Comparison of ENCODE assay signal across 8 mouse cellular contexts in genomic region chr9:67839981-67840859, GRCm38 (mm10). TPM values are rescaled to one million over a fixed set of nuclear protein-coding genes. Genes with fewer than 3 reads are reported as not detected.
A peak's percentile ranks its signal among the peaks of the same experiment; 100 is the strongest.
DNase-seq lines count a peak whose midpoint lies in the region; ATAC-seq and TF ChIP-seq lines count a peak whose summit lies in the region.

TSS of gene Vps13c (plus strand) at chr9:67840396.

- no peaks in the 10 kb centered on the region for H3K9me3 ChIP-seq in embryonic facial prominence, embryonic 10.5 days
- H3K9me3 ChIP-seq in limb, embryonic 13.5 days, result no peaks in the 10 kb centered on the region
- H3K9me3 ChIP-seq in midbrain, embryonic 15.5 days, result no peaks in the 10 kb centered on the region

- under 1% methylated on average over 51 of the region's 53 CpGs for WGBS in embryonic facial prominence, embryonic 10.5 days
- under 1% methylated on average over 51 of the region's 53 CpGs for WGBS in limb, embryonic 13.5 days
- WGBS in midbrain, embryonic 15.5 days, result under 1% methylated on average over 48 of the region's 53 CpGs
- 1% methylated on average over 51 of the region's 53 CpGs for WGBS in spleen, adult 2 months

- peak; percentile 99 for ATAC-seq in limb, embryonic 13.5 days (ENCODE audit: low FRiP score, low read depth)
- peak; percentile 98 for ATAC-seq in midbrain, embryonic 15.5 days (replicated peaks)

- H3K4me3 ChIP-seq in embryonic facial prominence, embryonic 10.5 days, result peak within 1 kb of the TSS; percentile 80
- peak within 1 kb of the TSS; percentile 80 for H3K4me3 ChIP-seq in limb, embryonic 13.5 days
- H3K4me3 ChIP-seq in midbrain, embryonic 15.5 days, result peak within 1 kb of the TSS; percentile 79
- H3K4me3 ChIP-seq in spleen, adult 2 months (ENCODE audit: extremely low read depth, insufficient read depth, insufficient read length), result peak within 1 kb of the TSS; percentile 99

- no peaks in the 10 kb centered on the region for H3K27me3 ChIP-seq in embryonic facial prominence, embryonic 10.5 days (replicated peaks; ENCODE audit: low read depth, poor library complexity, severe bottlenecking)
- no peaks in the 10 kb centered on the region for H3K27me3 ChIP-seq in limb, embryonic 13.5 days
- H3K27me3 ChIP-seq in midbrain, embryonic 15.5 days (replicated peaks), result no peaks in the 10 kb centered on the region
- no peaks in the 10 kb centered on the region for H3K27me3 ChIP-seq in spleen, adult 2 months (ENCODE audit: control insufficient read depth, insufficient read depth, low read length)

- TF ChIP-seq CTCF in spleen, adult 2 months (IDR thresholded peaks at IDR 0.05; ENCODE audit: extremely low read depth, insufficient read depth, insufficient read length, insufficient replicate concordance), result no peak

- H3K27ac ChIP-seq in embryonic facial prominence, embryonic 10.5 days (replicated peaks), result peak within 1 kb of the TSS; percentile 90
- peak within 1 kb of the TSS; percentile 63 for H3K27ac ChIP-seq in limb, embryonic 13.5 days
- peak within 1 kb of the TSS; percentile 85 for H3K27ac ChIP-seq in midbrain, embryonic 15.5 days
- H3K27ac ChIP-seq in spleen, adult 2 months (ENCODE audit: insufficient read depth, low read length), result peak within 1 kb of the TSS; percentile 63; the same call in 1 of the 2 replicates

- TF ChIP-seq POLR2A in spleen, adult 2 months (IDR thresholded peaks at IDR 0.05; ENCODE audit: low read depth, low read length), result no peak

- no peaks in the 10 kb centered on the region for H3K36me3 ChIP-seq in embryonic facial prominence, embryonic 10.5 days (replicated peaks)
- no peaks in the 10 kb centered on the region for H3K36me3 ChIP-seq in limb, embryonic 13.5 days
- H3K36me3 ChIP-seq in midbrain, embryonic 15.5 days (replicated peaks), result no peaks in the 10 kb centered on the region
- H3K36me3 ChIP-seq in spleen, adult 2 months (ENCODE audit: control insufficient read depth, insufficient read depth, low read length), result no peaks in the 10 kb centered on the region

- peak; percentile 69 to 70 for DNase-seq in urinary bladder, adult 18-20 months (ENCODE audit: low spot score in 2 of 2)
- DNase-seq in urinary bladder, postnatal 10 days (ENCODE audit: low spot score), result no peak
- DNase-seq in embryonic facial prominence, embryonic 10.5 days (ENCODE audit: low spot score), result peak; percentile 92
- peak; percentile 99 for DNase-seq in heart, adult 11 months
- DNase-seq in kidney, adult 18-20 months, result peak; percentile 81
- peak; percentile 48 to 72 for DNase-seq in spleen, adult 2 months (ENCODE audit: low read depth in 1 of 2, low spot score in 2 of 2)

- peak within 1 kb of the TSS; percentile 83 for H3K9ac ChIP-seq in limb, embryonic 13.5 days
- peak within 1 kb of the TSS; percentile 72 for H3K9ac ChIP-seq in midbrain, embryonic 15.5 days

- H3K4me2 ChIP-seq in limb, embryonic 13.5 days (replicated peaks), result peak within 1 kb of the TSS; percentile 83
- H3K4me2 ChIP-seq in midbrain, embryonic 15.5 days, result peak within 1 kb of the TSS; percentile 78

- peaks cover 7% of the 10 kb centered on the region for H3K4me1 ChIP-seq in embryonic facial prominence, embryonic 10.5 days
- H3K4me1 ChIP-seq in limb, embryonic 13.5 days, result peaks cover 7% of the 10 kb centered on the region
- H3K4me1 ChIP-seq in midbrain, embryonic 15.5 days, result peaks cover 6% of the 10 kb centered on the region; the same call in 1 of the 2 replicates
- H3K4me1 ChIP-seq in spleen, adult 2 months (ENCODE audit: control insufficient read depth, insufficient read depth, insufficient read length), result no peaks in the 10 kb centered on the region

RNA-seq across cellular contexts. Expression of gene Vps13c, which starts in this region (rescaled TPM):
- 3.5 and 4.0 TPM in 2 replicates for polyA plus RNA-seq in embryonic facial prominence, embryonic 10.5 days (2016; fragmentation: Nextera tagmentation; extraction: Ambion mirVana)
- 4.4 and 4.6 TPM in 2 replicates for polyA plus RNA-seq in limb, embryonic 13.5 days (2015; fragmentation: Nextera tagmentation; extraction: Ambion mirVana)
- polyA plus RNA-seq in midbrain, embryonic 15.5 days (2015; fragmentation: Nextera tagmentation; extraction: Ambion mirVana), result 10.6 and 12.8 TPM in 2 replicates
- polyA plus RNA-seq in spleen, adult 2 months (2012; rRNA removed), result 2.8 and 4.0 TPM in 2 replicates
